Mouse (Mus musculus): ENCODE data around the gene Fam180a. TPM values are rescaled to one million over a fixed set of nuclear protein-coding genes. Genes with fewer than 3 reads are reported as not detected.

Fam180a gene
- polyA plus RNA-seq, 1 experiment from 2014 or later = not detected

DNA sequence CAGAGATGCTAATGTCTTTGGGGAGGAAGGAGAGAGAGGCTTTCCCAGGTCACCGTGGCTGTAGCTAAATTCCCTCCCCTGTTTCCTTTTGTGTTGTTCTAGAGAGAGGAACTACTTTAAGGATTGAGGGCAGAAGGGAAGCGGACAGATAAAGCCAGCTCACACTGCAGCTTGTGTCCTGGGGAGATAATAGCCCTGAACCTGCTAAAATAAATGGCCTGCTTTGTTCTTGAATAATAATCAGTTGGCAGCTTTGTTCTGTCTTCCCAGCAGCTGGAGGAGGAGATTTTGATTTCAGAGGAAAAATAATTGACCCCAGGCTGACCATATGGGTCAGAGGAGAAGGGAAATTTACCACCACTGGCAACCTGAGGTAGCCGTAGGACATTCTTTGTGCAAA, 12.7 kb upstream of the Fam180a start:
- H3K4me2 ChIP-seq = no peak overlapping the region
- H3K9me3 ChIP-seq (replicated peaks) = no peaks in the 10 kb centered on the region
- no peaks in the 10 kb centered on the region for H3K4me1 ChIP-seq
- no peak overlapping the region for H3K4me3 ChIP-seq
- 6% methylated on average over 3 of the region's 3 CpGs for WGBS
- H3K27me3 ChIP-seq = no peaks in the 10 kb centered on the region
- ATAC-seq = no peak
- H3K36me3 ChIP-seq (ENCODE audit: poor library complexity, severe bottlenecking) = no peaks in the 10 kb centered on the region
- H3K9ac ChIP-seq = no peak overlapping the region
- H3K27ac ChIP-seq = no peak overlapping the region

DNA sequence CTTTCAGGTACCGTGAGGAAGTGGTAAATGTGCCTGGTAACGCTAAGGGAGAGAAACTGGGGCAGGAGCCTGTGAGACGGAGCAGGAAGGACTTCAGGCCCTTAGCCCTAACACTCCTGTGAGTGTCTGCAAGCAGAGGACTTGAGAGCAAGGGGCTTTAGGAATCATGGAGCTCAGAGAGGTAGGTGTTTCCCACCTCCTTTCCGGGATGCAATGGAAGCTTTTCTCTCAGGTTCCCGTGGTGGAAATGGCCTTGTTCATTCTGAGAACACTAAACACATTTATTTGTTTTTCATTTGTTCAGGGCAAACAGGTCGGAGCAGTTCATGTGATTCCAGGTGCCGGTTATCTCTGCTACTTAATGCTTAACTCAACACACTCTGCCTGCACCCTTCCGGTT, 11.9 kb upstream of the Fam180a start:
- H3K4me1 ChIP-seq = no peaks in the 10 kb centered on the region
- H3K4me3 ChIP-seq = no peak overlapping the region
- H3K27me3 ChIP-seq = no peaks in the 10 kb centered on the region
- H3K4me2 ChIP-seq = no peak overlapping the region
- WGBS = 82% methylated on average over 8 of the region's 8 CpGs
- no peaks in the 10 kb centered on the region for H3K9me3 ChIP-seq (replicated peaks)
- H3K27ac ChIP-seq = no peak overlapping the region
- no peak for ATAC-seq
- H3K9ac ChIP-seq = no peak overlapping the region
- no peaks in the 10 kb centered on the region for H3K36me3 ChIP-seq (ENCODE audit: poor library complexity, severe bottlenecking)

DNA sequence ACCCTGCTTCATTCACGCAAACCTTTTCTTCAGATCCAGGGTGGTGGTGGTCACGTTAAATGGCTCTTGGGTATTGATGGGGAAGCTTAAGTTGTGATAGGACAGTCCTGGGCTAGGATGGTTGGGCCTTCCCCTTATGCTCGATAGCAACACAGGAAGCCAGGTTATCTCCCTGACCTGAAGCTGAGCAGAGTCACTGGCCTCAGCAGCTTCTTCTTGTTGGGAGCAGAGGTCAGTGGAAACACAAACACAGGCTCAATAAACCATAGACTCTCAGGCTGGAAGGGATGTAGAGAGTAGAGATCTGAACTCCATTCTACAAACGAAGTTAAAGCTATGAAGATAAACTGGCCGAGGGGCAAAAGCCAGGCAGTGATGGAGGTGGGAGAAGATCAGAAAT, 9.5 kb upstream of the Fam180a start:
- Histone ChIP-seq H3K4me3 (no peak overlapping the region), H3K27ac (no peak overlapping the region), H3K4me2 (no peak overlapping the region), H3K9me3 (replicated peaks) (no peaks in the 10 kb centered on the region), H3K9ac (no peak overlapping the region), H3K27me3 (no peaks in the 10 kb centered on the region), H3K36me3 (ENCODE audit: poor library complexity, severe bottlenecking) (no peaks in the 10 kb centered on the region), H3K4me1 (no peaks in the 10 kb centered on the region)
- ATAC-seq = no peak
- WGBS = 93% methylated on average over 5 of the region's 5 CpGs

DNA sequence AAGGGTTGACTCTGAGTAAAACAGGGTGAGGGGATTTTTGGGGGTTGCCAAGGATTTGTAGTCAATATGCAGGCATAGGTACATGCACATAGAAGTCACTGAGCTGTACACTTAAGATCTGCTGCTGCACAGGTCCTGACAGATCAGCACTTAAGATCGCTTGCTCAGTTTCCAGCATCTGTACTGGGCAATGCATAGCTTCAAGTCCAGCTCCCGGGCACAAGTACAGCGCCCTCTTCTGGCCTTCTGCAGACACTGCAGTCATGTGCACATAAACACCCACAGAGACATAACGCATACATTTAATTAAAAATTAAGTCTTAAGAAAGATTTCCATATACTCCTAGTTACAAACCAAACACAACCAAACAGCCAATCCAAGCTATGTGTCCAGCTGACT, 8.3 kb upstream of the Fam180a start:
- no peaks in the 10 kb centered on the region for H3K9me3 ChIP-seq (replicated peaks)
- H3K4me3 ChIP-seq = no peak overlapping the region
- H3K4me1 ChIP-seq = no peaks in the 10 kb centered on the region
- ATAC-seq = no peak
- no peak overlapping the region for H3K27ac ChIP-seq
- 73% methylated on average over 4 of the region's 4 CpGs for WGBS
- H3K36me3 ChIP-seq (ENCODE audit: poor library complexity, severe bottlenecking) = no peaks in the 10 kb centered on the region
- H3K4me2 ChIP-seq = no peak overlapping the region
- no peaks in the 10 kb centered on the region for H3K27me3 ChIP-seq
- H3K9ac ChIP-seq = no peak overlapping the region

DNA sequence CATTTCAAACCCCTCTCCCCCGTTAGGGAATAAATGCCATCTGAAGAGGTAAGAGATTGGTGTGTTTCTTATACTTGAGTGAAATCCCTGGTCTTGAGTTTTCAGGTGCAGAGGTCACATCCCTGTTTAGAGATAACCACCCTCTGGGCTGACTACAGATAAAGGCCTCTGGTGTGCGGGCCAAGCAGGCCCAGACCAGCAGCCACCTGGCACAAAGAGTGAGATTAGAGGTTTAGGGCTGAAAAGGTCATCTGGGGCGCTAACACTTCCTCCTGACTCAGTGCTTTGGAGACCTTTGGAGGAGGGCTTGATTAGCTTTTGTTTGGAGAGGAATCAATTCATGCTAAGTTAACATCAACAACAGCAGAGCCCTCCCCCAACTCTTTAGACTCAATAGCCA, 7.7 kb upstream of the Fam180a start:
- H3K4me3 ChIP-seq = no peak overlapping the region
- WGBS = 9% methylated on average over 3 of the region's 3 CpGs
- H3K27ac ChIP-seq = no peak overlapping the region
- no peaks in the 10 kb centered on the region for H3K4me1 ChIP-seq
- no peaks in the 10 kb centered on the region for H3K9me3 ChIP-seq (replicated peaks)
- H3K4me2 ChIP-seq = no peak overlapping the region
- ATAC-seq = no peak
- no peaks in the 10 kb centered on the region for H3K36me3 ChIP-seq (ENCODE audit: poor library complexity, severe bottlenecking)
- no peak overlapping the region for H3K9ac ChIP-seq
- no peaks in the 10 kb centered on the region for H3K27me3 ChIP-seq

DNA sequence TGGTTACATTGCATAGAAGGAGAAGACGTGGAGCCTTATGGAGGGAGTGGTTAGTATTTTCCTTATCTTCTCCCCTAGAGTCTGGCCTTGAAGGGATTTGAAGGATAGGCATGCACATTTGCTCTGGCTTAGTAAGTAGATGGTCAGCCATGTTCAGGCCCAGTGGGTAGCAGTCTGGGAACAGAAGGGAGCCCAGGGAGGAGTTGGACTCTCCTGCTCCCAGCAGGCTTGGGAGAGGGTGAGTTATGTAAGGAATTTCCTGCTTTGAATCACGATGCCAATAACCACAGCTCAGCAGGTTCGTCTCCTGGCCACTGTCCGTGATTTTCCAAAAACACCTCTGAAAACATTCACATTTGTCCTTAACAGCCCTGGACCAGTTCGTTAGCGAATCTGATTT, 4.9 kb upstream of the Fam180a start:
- no peak for ATAC-seq
- WGBS = 61% methylated on average over 6 of the region's 6 CpGs

DNA sequence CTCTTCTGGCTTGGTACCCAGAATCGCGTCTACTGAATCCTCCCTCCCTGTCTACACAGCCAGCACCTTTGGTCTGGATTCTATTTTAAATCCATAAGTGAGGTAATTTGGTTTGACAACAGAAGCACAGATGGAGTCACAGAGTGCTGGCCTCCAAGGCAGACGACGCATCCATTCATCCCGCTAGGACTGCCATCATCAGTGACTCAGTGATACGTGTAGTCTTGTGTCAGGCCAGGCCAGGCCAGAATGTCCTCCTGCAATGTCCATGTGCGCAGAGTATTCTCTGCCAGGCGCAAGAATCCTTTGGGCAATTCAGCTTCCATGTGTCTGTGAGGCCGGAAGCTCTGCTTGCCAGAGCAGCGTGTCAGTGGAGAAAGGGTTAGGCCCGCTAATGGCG, 4.0 kb upstream of the Fam180a start:
- Histone ChIP-seq H3K27me3 (no peaks in the 10 kb centered on the region), H3K9me3 (replicated peaks) (no peaks in the 10 kb centered on the region), H3K36me3 (ENCODE audit: poor library complexity, severe bottlenecking) (no peaks in the 10 kb centered on the region), H3K27ac (no peak overlapping the region), H3K4me2 (no peak overlapping the region), H3K4me3 (no peak overlapping the region), H3K9ac (no peak overlapping the region), H3K4me1 (no peaks in the 10 kb centered on the region)
- ATAC-seq = no peak
- WGBS = 95% methylated on average over 12 of the region's 12 CpGs

More for the DNA sequence above, 4.9 kb upstream of the Fam180a start:
- Histone ChIP-seq H3K9ac (no peak overlapping the region), H3K4me2 (no peak overlapping the region), H3K27ac (no peak overlapping the region), H3K36me3 (ENCODE audit: poor library complexity, severe bottlenecking) (no peaks in the 10 kb centered on the region), H3K4me1 (no peaks in the 10 kb centered on the region), H3K4me3 (no peak overlapping the region), H3K9me3 (replicated peaks) (no peaks in the 10 kb centered on the region), H3K27me3 (no peaks in the 10 kb centered on the region)

DNA sequence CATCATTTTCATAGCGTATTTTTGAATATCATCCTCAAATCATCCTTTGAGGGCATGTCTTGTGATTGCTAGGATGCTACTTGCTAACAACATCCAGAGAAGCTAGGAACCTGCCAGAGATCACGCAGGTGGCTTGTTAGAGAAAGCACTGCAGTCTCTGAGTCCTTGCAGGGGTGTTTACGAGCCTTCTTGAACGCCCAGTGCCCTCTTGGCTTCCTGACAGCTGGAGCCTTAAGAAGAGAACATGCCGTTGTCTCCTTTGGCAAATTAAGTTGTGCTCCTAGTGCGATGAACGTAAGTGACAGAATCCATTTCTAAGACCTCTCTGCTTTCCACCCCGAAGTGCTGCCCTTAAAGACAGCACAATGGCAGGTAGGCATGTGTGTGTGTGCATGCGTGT, 1.6 kb downstream of the Fam180a start:
- Histone ChIP-seq H3K4me2 (no peak overlapping the region), H3K9me3 (replicated peaks) (no peaks in the 10 kb centered on the region), H3K27me3 (no peaks in the 10 kb centered on the region), H3K36me3 (ENCODE audit: poor library complexity, severe bottlenecking) (no peaks in the 10 kb centered on the region), H3K27ac (no peak overlapping the region), H3K9ac (no peak overlapping the region), H3K4me3 (no peak overlapping the region), H3K4me1 (no peaks in the 10 kb centered on the region)
- 84% methylated on average over 9 of the region's 9 CpGs for WGBS
- ATAC-seq = no peak

DNA sequence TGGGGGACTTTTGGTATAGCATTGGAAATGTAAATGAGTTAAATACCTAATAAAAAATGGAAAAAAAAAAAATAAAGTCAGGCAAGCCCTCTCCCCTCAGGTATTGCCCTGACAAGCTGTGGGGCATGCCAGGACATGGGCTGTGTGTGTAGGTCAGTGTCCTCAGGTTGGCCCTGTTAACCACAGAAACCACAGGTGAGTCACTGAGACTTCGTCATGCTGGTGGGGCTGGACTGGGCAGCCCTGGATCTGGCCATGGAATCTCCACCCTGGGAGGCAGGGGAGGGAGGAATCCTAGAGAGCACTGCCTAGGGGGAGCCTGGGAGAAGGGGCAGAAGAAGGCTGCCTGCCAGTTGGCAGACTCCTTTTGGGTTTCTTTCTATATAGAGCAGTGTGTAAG, 2.9 kb downstream of the Fam180a start:
- H3K4me3 ChIP-seq = no peak overlapping the region
- H3K27me3 ChIP-seq = no peaks in the 10 kb centered on the region
- no peaks in the 10 kb centered on the region for H3K4me1 ChIP-seq
- WGBS = 79% methylated on average over 1 of the region's 1 CpGs
- no peaks in the 10 kb centered on the region for H3K36me3 ChIP-seq (ENCODE audit: poor library complexity, severe bottlenecking)
- ATAC-seq = no peak
- no peak overlapping the region for H3K9ac ChIP-seq
- H3K9me3 ChIP-seq (replicated peaks) = no peaks in the 10 kb centered on the region
- H3K27ac ChIP-seq = no peak overlapping the region
- H3K4me2 ChIP-seq = no peak overlapping the region

DNA sequence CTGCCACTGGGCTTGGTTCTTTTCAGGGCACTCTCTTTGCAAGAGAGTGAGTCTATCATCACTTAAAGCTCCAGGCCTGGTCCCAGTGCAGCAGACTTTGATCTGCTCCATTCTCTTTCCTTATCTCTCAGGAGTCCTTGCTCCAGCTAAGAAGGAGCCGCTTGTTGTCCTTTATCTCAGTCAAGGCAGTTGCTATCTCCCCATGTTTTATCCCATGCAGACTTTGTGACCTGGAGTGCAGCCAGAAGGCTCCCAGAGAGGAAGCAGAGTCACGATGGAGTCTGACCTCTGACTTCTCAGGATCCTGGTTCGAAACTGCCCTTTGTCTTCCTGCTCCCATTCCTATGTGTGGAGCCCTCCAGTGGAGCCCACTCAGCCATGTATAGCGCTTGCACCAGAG, 4.8 kb downstream of the Fam180a start:
- H3K9me3 ChIP-seq (replicated peaks) = no peaks in the 10 kb centered on the region
- no peak overlapping the region for H3K4me3 ChIP-seq
- H3K27me3 ChIP-seq = no peaks in the 10 kb centered on the region
- no peak overlapping the region for H3K4me2 ChIP-seq
- no peaks in the 10 kb centered on the region for H3K4me1 ChIP-seq
- H3K9ac ChIP-seq = no peak overlapping the region
- H3K36me3 ChIP-seq (ENCODE audit: poor library complexity, severe bottlenecking) = no peaks in the 10 kb centered on the region
- H3K27ac ChIP-seq = no peak overlapping the region
- ATAC-seq = no peak
- 85% methylated on average over 4 of the region's 4 CpGs for WGBS

DNA sequence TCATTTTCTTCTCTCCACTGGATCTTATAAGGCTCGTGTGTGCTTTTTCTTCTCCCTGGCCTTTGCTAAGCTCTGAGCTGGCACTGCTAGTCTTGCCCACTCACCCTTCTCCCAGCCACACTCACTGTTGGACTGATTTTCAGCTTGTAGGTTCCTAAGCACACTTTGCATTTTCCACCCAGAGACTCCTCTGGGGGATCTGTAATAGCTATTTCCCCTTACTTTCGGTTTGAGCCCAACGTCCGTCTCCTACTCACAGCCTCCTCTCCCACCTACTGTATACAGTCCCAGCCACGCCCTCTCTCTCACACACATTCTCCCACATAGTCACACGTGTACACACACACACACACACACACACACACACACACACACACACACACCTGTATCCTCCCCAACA, 6.1 kb downstream of the Fam180a start:
- Histone ChIP-seq H3K9me3 (replicated peaks) (no peaks in the 10 kb centered on the region), H3K9ac (no peak overlapping the region), H3K36me3 (ENCODE audit: poor library complexity, severe bottlenecking) (no peaks in the 10 kb centered on the region), H3K27me3 (no peaks in the 10 kb centered on the region), H3K4me1 (no peaks in the 10 kb centered on the region), H3K4me3 (no peak overlapping the region), H3K27ac (no peak overlapping the region), H3K4me2 (no peak overlapping the region)
- 91% methylated on average over 6 of the region's 6 CpGs for WGBS
- ATAC-seq = no peak

DNA sequence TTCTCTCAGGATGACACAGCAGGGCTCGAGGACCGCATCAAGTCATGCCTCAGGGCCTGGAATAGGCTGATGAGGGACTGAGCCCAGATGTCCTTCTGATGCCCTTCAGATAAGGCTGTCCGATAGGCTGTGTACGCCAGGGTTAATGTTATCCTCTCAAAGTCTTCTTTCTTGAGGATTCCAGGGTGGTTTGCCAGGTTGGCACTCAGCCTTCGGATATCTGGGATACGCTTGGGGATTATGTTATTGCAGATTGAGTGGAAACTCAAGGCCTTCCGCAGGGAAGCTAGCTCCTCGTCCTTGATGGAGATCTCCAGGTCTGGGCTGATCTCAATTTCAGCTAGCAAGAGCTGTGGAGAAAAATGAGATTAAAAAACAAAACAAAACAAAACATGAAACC, 12.4 kb downstream of the Fam180a start:
- no peaks in the 10 kb centered on the region for H3K4me1 ChIP-seq
- WGBS = 93% methylated on average over 8 of the region's 8 CpGs
- no peak overlapping the region for H3K4me3 ChIP-seq
- H3K4me2 ChIP-seq = no peak overlapping the region
- no peak overlapping the region for H3K27ac ChIP-seq
- H3K36me3 ChIP-seq (ENCODE audit: poor library complexity, severe bottlenecking) = no peaks in the 10 kb centered on the region
- ATAC-seq = no peak
- H3K9me3 ChIP-seq (replicated peaks) = no peaks in the 10 kb centered on the region
- H3K27me3 ChIP-seq = no peaks in the 10 kb centered on the region
- no peak overlapping the region for H3K9ac ChIP-seq

DNA sequence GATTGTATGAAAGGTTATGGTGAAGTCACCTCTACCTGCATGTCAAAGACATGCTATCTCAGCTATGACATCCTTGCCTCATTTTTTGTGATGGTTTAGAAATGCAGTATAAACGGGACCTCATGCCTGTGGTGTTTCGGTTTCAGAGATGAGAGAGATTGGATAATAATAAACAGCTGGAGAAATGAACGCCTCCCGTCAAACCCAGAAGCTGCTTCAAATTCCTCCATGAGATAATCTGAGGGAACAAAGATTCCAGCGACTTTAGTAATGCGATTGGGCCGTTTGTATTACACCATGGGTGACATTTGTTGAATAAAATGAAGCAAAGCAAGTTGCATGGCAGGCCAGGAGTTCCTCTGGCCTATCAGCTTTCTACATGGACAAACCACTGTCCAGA, 16.5 kb downstream of the Fam180a start:
- 79% methylated on average over 7 of the region's 7 CpGs for WGBS
- Histone ChIP-seq H3K9ac (no peak overlapping the region), H3K4me2 (no peak overlapping the region), H3K4me1 (no peaks in the 10 kb centered on the region), H3K9me3 (replicated peaks) (no peaks in the 10 kb centered on the region), H3K27me3 (no peaks in the 10 kb centered on the region), H3K4me3 (no peak overlapping the region), H3K36me3 (ENCODE audit: poor library complexity, severe bottlenecking) (no peaks in the 10 kb centered on the region), H3K27ac (no peak overlapping the region)
- no peak for ATAC-seq

Measured in forebrain, embryonic 13.5 days (tissue).